In the genomic region with DNA sequence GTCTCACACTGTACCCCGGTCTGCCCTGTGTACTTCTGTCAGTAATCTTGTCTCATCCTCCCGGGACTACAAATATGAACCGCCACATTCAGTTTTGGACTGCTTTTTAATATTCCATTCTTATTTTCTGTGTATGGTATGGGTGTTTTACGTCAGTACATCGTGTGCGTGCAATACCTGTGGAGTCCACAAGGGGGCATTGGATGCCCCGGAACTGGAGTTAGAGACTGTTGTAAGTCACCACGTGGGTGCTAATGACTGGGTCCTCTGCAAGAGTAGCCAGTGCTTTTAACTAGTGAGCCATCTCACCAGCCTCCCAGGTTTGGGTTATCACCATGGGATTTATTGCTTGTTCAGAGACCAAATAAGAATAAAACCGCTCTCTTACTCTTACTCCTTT, we compare ENCODE assay signal across 10 mouse cellular contexts. TPM values are rescaled to one million over a fixed set of nuclear protein-coding genes. Genes with fewer than 3 reads are reported as not detected.
A peak's percentile ranks its signal among the peaks of the same experiment; 100 is the strongest.
DNase-seq lines count a peak whose midpoint lies in the region; ATAC-seq lines count a peak whose summit lies in the region.
"Had no signal": no experiment of that assay in that cellular context is flagged by ENCODE, and none has a peak within 500 bp of the region (broad histone marks: within the 10 kb centered on the region; RNA-seq: fewer than 3 reads in every experiment).

No protein-coding gene starts in this region.

- peak; percentile 66 for DNase-seq in adrenal gland, postnatal 14 days
- no peak for DNase-seq in adrenal gland, postnatal 4 days (ENCODE audit: low spot score in 2 of 2)
- peak; percentile 56 for DNase-seq in midbrain, embryonic 10.5 days (ENCODE audit: low spot score)
- DNase-seq in embryonic facial prominence, embryonic 11.5 days (ENCODE audit: low spot score), result peak; percentile 72
- DNase-seq in thymus, postnatal 36 days, result peak; percentile 61 to 65
- DNase-seq in adrenal gland, adult 2 months, result no peak

- H3K4me1 ChIP-seq in midbrain, embryonic 10.5 days, result peaks cover 38% of the 10 kb centered on the region
- H3K4me1 ChIP-seq in midbrain, embryonic 15.5 days, result peaks cover 14% of the 10 kb centered on the region
- no peaks in the 10 kb centered on the region for H3K4me1 ChIP-seq in embryonic facial prominence, embryonic 11.5 days (ENCODE audit: control insufficient read depth, insufficient read depth, low read length)

- no peak for ATAC-seq in midbrain, embryonic 15.5 days (replicated peaks)
- ATAC-seq in embryonic facial prominence, embryonic 11.5 days (replicated peaks; ENCODE audit: insufficient number of reproducible peaks, low FRiP score, low TSS enrichment, low read depth), result no peak
- peak; percentile 63 for ATAC-seq in megakaryocyte progenitor cell, adult 5-6 weeks (replicated peaks; ENCODE audit: poor library complexity)
- ATAC-seq: Patski had no signal

- H3K27me3 ChIP-seq in midbrain, embryonic 10.5 days (ENCODE audit: low read depth, poor library complexity, severe bottlenecking), result peaks cover 39% of the 10 kb centered on the region
- peaks cover 12% of the 10 kb centered on the region for H3K27me3 ChIP-seq in midbrain, embryonic 15.5 days (replicated peaks)
- H3K27me3 ChIP-seq in embryonic facial prominence, embryonic 11.5 days (ENCODE audit: control insufficient read depth, insufficient read depth, low read length), result peaks cover 6% of the 10 kb centered on the region; the same call in 1 of the 2 replicates
- H3K27me3 ChIP-seq: Patski had no signal

- no peak overlapping the region for H3K9ac ChIP-seq in midbrain, embryonic 15.5 days
- H3K9ac ChIP-seq in embryonic facial prominence, embryonic 11.5 days (replicated peaks; ENCODE audit: low read length), result no peak overlapping the region

- H3K4me2 ChIP-seq in midbrain, embryonic 15.5 days, result no peak overlapping the region
- no peak overlapping the region for H3K4me2 ChIP-seq in embryonic facial prominence, embryonic 11.5 days (ENCODE audit: low read depth, low read length)

- H3K4me3 ChIP-seq in midbrain, embryonic 10.5 days, result no peak overlapping the region
- no peak overlapping the region for H3K4me3 ChIP-seq in midbrain, embryonic 15.5 days
- H3K4me3 ChIP-seq in embryonic facial prominence, embryonic 11.5 days (ENCODE audit: low read depth, low read length), result no peak overlapping the region
- H3K4me3 ChIP-seq: myocyte had no signal

- H3K9me3 ChIP-seq in midbrain, embryonic 10.5 days (replicated peaks), result no peaks in the 10 kb centered on the region
- H3K9me3 ChIP-seq in midbrain, embryonic 15.5 days, result no peaks in the 10 kb centered on the region
- no peaks in the 10 kb centered on the region for H3K9me3 ChIP-seq in embryonic facial prominence, embryonic 11.5 days (replicated peaks; ENCODE audit: control insufficient read depth, low read length)

- H3K36me3 ChIP-seq in midbrain, embryonic 10.5 days, result no peaks in the 10 kb centered on the region
- H3K36me3 ChIP-seq in midbrain, embryonic 15.5 days (replicated peaks), result no peaks in the 10 kb centered on the region
- no peaks in the 10 kb centered on the region for H3K36me3 ChIP-seq in embryonic facial prominence, embryonic 11.5 days (replicated peaks; ENCODE audit: control insufficient read depth, insufficient read depth, low read depth, low read length)

- WGBS in midbrain, embryonic 10.5 days, result 33% methylated on average over 9 of the region's 9 CpGs
- 39% methylated on average over 9 of the region's 9 CpGs for WGBS in midbrain, embryonic 15.5 days
- 35% methylated on average over 9 of the region's 9 CpGs for WGBS in embryonic facial prominence, embryonic 11.5 days

- H3K27ac ChIP-seq in midbrain, embryonic 10.5 days (replicated peaks), result no peak overlapping the region
- H3K27ac ChIP-seq in midbrain, embryonic 15.5 days, result no peak overlapping the region
- no peak overlapping the region for H3K27ac ChIP-seq in embryonic facial prominence, embryonic 11.5 days (replicated peaks; ENCODE audit: low read depth, low read length)

RNA-seq across cellular contexts. Expression of a gene that starts 6.6 kb away (rescaled TPM):
- total RNA-seq in adrenal gland, postnatal 14 days (2021), result 0.75 and 0.93 TPM in 2 replicates
- total RNA-seq in adrenal gland, postnatal 4 days (2021), result 1 to 10 TPM; 1.6 to 2.3 TPM
- 18.6 and 29.8 TPM in 2 replicates for polyA plus RNA-seq in midbrain, embryonic 10.5 days (2016; fragmentation: Nextera tagmentation; extraction: Ambion mirVana)
- 45.2 and 47.1 TPM in 2 replicates for polyA plus RNA-seq in midbrain, embryonic 15.5 days (2015; fragmentation: Nextera tagmentation; extraction: Ambion mirVana)
- 6.5 and 8.0 TPM in 2 replicates for polyA plus RNA-seq in embryonic facial prominence, embryonic 11.5 days (2014; fragmentation: Nextera tagmentation; extraction: Ambion mirVana)
- 0.29 and 0.62 TPM in 2 replicates for total RNA-seq in megakaryocyte progenitor cell, adult 5-6 weeks (2015)
- total RNA-seq in megakaryocyte progenitor cell, adult 5-6 weeks (2017), result 2.2 TPM in 1 of 2 replicates, not detected in the other
- total RNA-seq in adrenal gland, adult 2 months (2021), result under 1 TPM; 0.29 to 0.45 TPM
- polyA plus RNA-seq in adrenal gland, adult 2 months (2012; rRNA removed), result 0.40 and 0.49 TPM in 2 replicates

RNA-seq across cellular contexts. Expression of a gene that starts 18.6 kb away (rescaled TPM):
- total RNA-seq in adrenal gland, postnatal 14 days (2021), result 92.0 and 92.5 TPM in 2 replicates
- 10 to 100 TPM; 77.0 to 88.0 TPM for total RNA-seq in adrenal gland, postnatal 4 days (2021)
- 25.1 and 26.0 TPM in 2 replicates for polyA plus RNA-seq in midbrain, embryonic 10.5 days (2016; fragmentation: Nextera tagmentation; extraction: Ambion mirVana)
- polyA plus RNA-seq in midbrain, embryonic 15.5 days (2015; fragmentation: Nextera tagmentation; extraction: Ambion mirVana), result 28.9 and 31.4 TPM in 2 replicates
- polyA plus RNA-seq in embryonic facial prominence, embryonic 11.5 days (2014; fragmentation: Nextera tagmentation; extraction: Ambion mirVana), result 13.9 and 16.2 TPM in 2 replicates
- 23.5 and 25.0 TPM in 2 replicates for total RNA-seq in megakaryocyte progenitor cell, adult 5-6 weeks (2015)
- total RNA-seq in megakaryocyte progenitor cell, adult 5-6 weeks (2017), result 27.4 and 37.2 TPM in 2 replicates
- total RNA-seq in adrenal gland, adult 2 months (2021), result 100 to 1,000 TPM; 116 to 139 TPM
- polyA plus RNA-seq in adrenal gland, adult 2 months (2012; rRNA removed), result 262 and 276 TPM in 2 replicates

RNA-seq across cellular contexts. Expression of a gene that starts 34.8 kb away (rescaled TPM):
- total RNA-seq in adrenal gland, postnatal 14 days (2021), result 42.4 and 49.8 TPM in 2 replicates
- 10 to 100 TPM; 47.0 to 51.8 TPM for total RNA-seq in adrenal gland, postnatal 4 days (2021)
- polyA plus RNA-seq in midbrain, embryonic 10.5 days (2016; fragmentation: Nextera tagmentation; extraction: Ambion mirVana), result 148 and 155 TPM in 2 replicates
- polyA plus RNA-seq in midbrain, embryonic 15.5 days (2015; fragmentation: Nextera tagmentation; extraction: Ambion mirVana), result 99.8 and 102 TPM in 2 replicates
- polyA plus RNA-seq in embryonic facial prominence, embryonic 11.5 days (2014; fragmentation: Nextera tagmentation; extraction: Ambion mirVana), result 118 and 121 TPM in 2 replicates
- 57.3 and 76.3 TPM in 2 replicates for total RNA-seq in megakaryocyte progenitor cell, adult 5-6 weeks (2015)
- 62.1 and 66.6 TPM in 2 replicates for total RNA-seq in megakaryocyte progenitor cell, adult 5-6 weeks (2017)
- total RNA-seq in adrenal gland, adult 2 months (2021), result 10 to 100 TPM; 45.2 to 47.4 TPM
- 39.1 and 44.3 TPM in 2 replicates for polyA plus RNA-seq in adrenal gland, adult 2 months (2012; rRNA removed)

RNA-seq across cellular contexts. Expression of a gene that starts 51.1 kb away (rescaled TPM):
- total RNA-seq in adrenal gland, postnatal 14 days (2021), result 77.7 and 101 TPM in 2 replicates
- 100 to 1,000 TPM; 215 to 216 TPM for total RNA-seq in adrenal gland, postnatal 4 days (2021)
- 56.0 and 70.5 TPM in 2 replicates for polyA plus RNA-seq in midbrain, embryonic 10.5 days (2016; fragmentation: Nextera tagmentation; extraction: Ambion mirVana)
- polyA plus RNA-seq in midbrain, embryonic 15.5 days (2015; fragmentation: Nextera tagmentation; extraction: Ambion mirVana), result 45.4 and 51.0 TPM in 2 replicates
- 91.1 and 93.2 TPM in 2 replicates for polyA plus RNA-seq in embryonic facial prominence, embryonic 11.5 days (2014; fragmentation: Nextera tagmentation; extraction: Ambion mirVana)
- total RNA-seq in megakaryocyte progenitor cell, adult 5-6 weeks (2015), result 2.1 and 4.5 TPM in 2 replicates
- 3.0 and 4.1 TPM in 2 replicates for total RNA-seq in megakaryocyte progenitor cell, adult 5-6 weeks (2017)
- 10 to 100 TPM; 36.2 to 39.9 TPM for total RNA-seq in adrenal gland, adult 2 months (2021)
- polyA plus RNA-seq in adrenal gland, adult 2 months (2012; rRNA removed), result 173 and 192 TPM in 2 replicates

RNA-seq across cellular contexts. Expression of a gene that starts 55.8 kb away (rescaled TPM):
- total RNA-seq in adrenal gland, postnatal 14 days (2021), result 186 TPM in 2 replicates
- total RNA-seq in adrenal gland, postnatal 4 days (2021), result 100 to 1,000 TPM; 219 to 235 TPM
- 205 and 211 TPM in 2 replicates for polyA plus RNA-seq in midbrain, embryonic 10.5 days (2016; fragmentation: Nextera tagmentation; extraction: Ambion mirVana)
- 234 and 252 TPM in 2 replicates for polyA plus RNA-seq in midbrain, embryonic 15.5 days (2015; fragmentation: Nextera tagmentation; extraction: Ambion mirVana)
- polyA plus RNA-seq in embryonic facial prominence, embryonic 11.5 days (2014; fragmentation: Nextera tagmentation; extraction: Ambion mirVana), result 214 and 235 TPM in 2 replicates
- total RNA-seq in megakaryocyte progenitor cell, adult 5-6 weeks (2015), result 118 and 124 TPM in 2 replicates
- 75.1 and 86.7 TPM in 2 replicates for total RNA-seq in megakaryocyte progenitor cell, adult 5-6 weeks (2017)
- total RNA-seq in adrenal gland, adult 2 months (2021), result 100 to 1,000 TPM; 162 to 202 TPM
- polyA plus RNA-seq in adrenal gland, adult 2 months (2012; rRNA removed), result 2,091 and 3,081 TPM in 2 replicates

Comparison
In these comparisons a context has a peak if more than half of its experiments do, and no peak if none do; other contexts are left out.
1. DNase-seq: peak in adrenal gland, postnatal 14 days (single experiment), midbrain, embryonic 10.5 days (single experiment), embryonic facial prominence, embryonic 11.5 days (single experiment) and thymus, postnatal 36 days (2 of 2); none in adrenal gland, postnatal 4 days (0 of 2) and adrenal gland, adult 2 months (single experiment).